Mouse (Mus musculus): ENCODE results near the gene Kcna6.

- no peak for TF ChIP-seq CTCF (IDR thresholded peaks at IDR 0.05; ENCODE audit: low read depth, low read length)
- TF ChIP-seq POLR2A (IDR thresholded peaks at IDR 0.05; ENCODE audit: borderline replicate concordance, low read depth, low read length): no peak
Measured at GRCm38 (mm10) chr6:126739326-126740210, 906 bp downstream of the Kcna6 start.

Measured in bone marrow macrophage, adult 2 months (primary cell).